Mouse (Mus musculus) embryonic facial prominence, embryonic 11.5 days (tissue): ENCODE data around the gene Gsdma3. TPM values are rescaled to one million over a fixed set of nuclear protein-coding genes. Genes with fewer than 3 reads are reported as not detected.
A peak's percentile ranks its signal among the peaks of the same experiment; 100 is the strongest.

Experiments
- ATAC-seq: fragments of 200-750 bp; cut with Nextera tagmentation; replicated peaks from 2 replicates; pipeline ENCODE4 v1.8.0; 2017; ENCODE audit warnings: low read depth; ENCODE audit not compliant: insufficient number of reproducible peaks, low FRiP score, low TSS enrichment
- DNase-seq: peaks from one replicate; pipeline ENCODE4 v3.0.0-alpha.2; 2015; ENCODE audit warnings: low spot score
- H3K27ac ChIP-seq: fragments of 300-500 bp; sonication (generic); replicated peaks from 2 replicates; pipeline ENCODE4 v1.5.1; 2014; ENCODE audit warnings: mild to moderate bottlenecking, low read depth, low read length, control low read depth
- H3K27me3 ChIP-seq: fragments of 300-500 bp; sonication (generic); 2 replicates; pipeline ENCODE4 v1.6.1; 2014; ENCODE audit warnings: mild to moderate bottlenecking, low read length, moderate library complexity, mixed read lengths; ENCODE audit not compliant: control insufficient read depth, insufficient read depth
- H3K36me3 ChIP-seq: fragments of 300-500 bp; sonication (generic); replicated peaks from 2 replicates; pipeline ENCODE4 v1.6.1; 2014; ENCODE audit warnings: low read depth, mild to moderate bottlenecking, low read length, moderate library complexity, mixed read lengths; ENCODE audit not compliant: control insufficient read depth, insufficient read depth
- H3K4me1 ChIP-seq: fragments of 300-500 bp; sonication (generic); 2 replicates; pipeline ENCODE4 v1.6.1; 2014; ENCODE audit warnings: low read length, mixed read lengths; ENCODE audit not compliant: control insufficient read depth, insufficient read depth
- H3K4me2 ChIP-seq: fragments of 300-500 bp; sonication (generic); 2 replicates; pipeline ENCODE4 v1.6.1; 2014; ENCODE audit warnings: low read depth, mild to moderate bottlenecking, control low read depth, low read length, moderate library complexity
- H3K4me3 ChIP-seq: fragments of 300-500 bp; sonication (generic); 2 replicates; pipeline ENCODE4 v1.5.1; 2014; ENCODE audit warnings: low read depth, low read length, control low read depth
- H3K9ac ChIP-seq: fragments of 300-500 bp; sonication (generic); replicated peaks from 2 replicates; pipeline ENCODE4 v1.6.1; 2014; ENCODE audit warnings: mild to moderate bottlenecking, control low read depth, low read length
- H3K9me3 ChIP-seq: fragments of 300-500 bp; sonication (generic); replicated peaks from 2 replicates; pipeline ENCODE4 v1.6.1; 2016; ENCODE audit warnings: mild to moderate bottlenecking, low read length, inconsistent platforms, mixed read lengths; ENCODE audit not compliant: control insufficient read depth
- WGBS: fragments of 180-500 bp; shearing (Covaris S2); extraction: QIAGEN DNeasy Blood & Tissue Kit; methylation state at CpG from one replicate; pipeline ENCODE4 v1.1.7; 2014; 5-methylcytosine and 5-hydroxymethylcytosine counted together
- polyA plus RNA-seq: library from polyadenylated mRNA; unstranded; fragments of >200 nt; fragmentation: Nextera tagmentation; extraction: Ambion mirVana; gene quantifications from 2 replicates; pipeline ENCODE4 v1.2.1, GENCODE M21; 2014

Gsdma3 gene
- polyA plus RNA-seq, 1 experiment from 2014 or later: not detected

- no peak overlapping the region for H3K27ac ChIP-seq
- H3K4me1 ChIP-seq: no peaks in the 10 kb centered on the region; the same call in 1 of the 2 replicates
- H3K9ac ChIP-seq: no peak overlapping the region
- ATAC-seq (no peak), DNase-seq (no peak)
- no peak overlapping the region for H3K4me3 ChIP-seq
- H3K9me3 ChIP-seq: no peaks in the 10 kb centered on the region
- H3K27me3 ChIP-seq: no peaks in the 10 kb centered on the region
- H3K36me3 ChIP-seq: no peaks in the 10 kb centered on the region
- 78% methylated on average over 8 of the region's 8 CpGs for WGBS
- H3K4me2 ChIP-seq: no peak overlapping the region
These were observed 36.9 kb upstream of the Gsdma3 start for GRCm38 (mm10) chr11:98589306-98589705.

GRCm38 (mm10) chr11:98590548-98591445, 35.4 kb upstream of the Gsdma3 start:
- H3K36me3 ChIP-seq: no peaks in the 10 kb centered on the region
- no peaks in the 10 kb centered on the region for H3K9me3 ChIP-seq
- 72% methylated on average over 19 of the region's 19 CpGs for WGBS
- no peaks in the 10 kb centered on the region for H3K27me3 ChIP-seq
- H3K9ac ChIP-seq: no peak overlapping the region
- no peak for ATAC-seq
- no peaks in the 10 kb centered on the region; the same call in 1 of the 2 replicates for H3K4me1 ChIP-seq
- H3K4me3 ChIP-seq: no peak overlapping the region
- no peak for DNase-seq
- no peak overlapping the region for H3K4me2 ChIP-seq
- H3K27ac ChIP-seq: no peak overlapping the region

GRCm38 (mm10) chr11:98595021-98595420, 31.1 kb upstream of the Gsdma3 start:
- WGBS: 80% methylated on average over 6 of the region's 6 CpGs
- no peak overlapping the region for H3K27ac ChIP-seq
- ATAC-seq (no peak), DNase-seq (no peak)
- H3K9ac ChIP-seq: no peak overlapping the region
- no peak overlapping the region for H3K4me3 ChIP-seq
- H3K27me3 ChIP-seq: peaks cover 6% of the 10 kb centered on the region; the same call in 1 of the 2 replicates
- no peaks in the 10 kb centered on the region for H3K9me3 ChIP-seq
- H3K4me1 ChIP-seq: no peaks in the 10 kb centered on the region
- no peak overlapping the region for H3K4me2 ChIP-seq
- no peaks in the 10 kb centered on the region for H3K36me3 ChIP-seq

GRCm38 (mm10) chr11:98595473-98595872, 30.7 kb upstream of the Gsdma3 start:
- no peak for ATAC-seq
- Histone ChIP-seq H3K27ac (no peak overlapping the region), H3K4me1 (no peaks in the 10 kb centered on the region), H3K36me3 (no peaks in the 10 kb centered on the region), H3K9me3 (no peaks in the 10 kb centered on the region), H3K4me2 (no peak overlapping the region), H3K9ac (no peak overlapping the region), H3K27me3 (peaks cover 6% of the 10 kb centered on the region; the same call in 1 of the 2 replicates), H3K4me3 (no peak overlapping the region)
- 80% methylated on average over 10 of the region's 10 CpGs for WGBS
- DNase-seq: no peak

- Histone ChIP-seq H3K9ac (no peak overlapping the region), H3K36me3 (no peaks in the 10 kb centered on the region), H3K9me3 (no peaks in the 10 kb centered on the region), H3K27ac (no peak overlapping the region), H3K4me1 (no peaks in the 10 kb centered on the region), H3K27me3 (peaks cover 6% of the 10 kb centered on the region; the same call in 1 of the 2 replicates), H3K4me2 (no peak overlapping the region), H3K4me3 (no peak overlapping the region)
- WGBS: 86% methylated on average over 3 of the region's 3 CpGs
- DNase-seq (no peak), ATAC-seq (no peak)
These were observed 30.2 kb upstream of the Gsdma3 start for GRCm38 (mm10) chr11:98595955-98596354.

- 42% methylated on average over 6 of the region's 6 CpGs for WGBS
These were observed 28.8 kb upstream of the Gsdma3 start for GRCm38 (mm10) chr11:98597363-98597762.

GRCm38 (mm10) chr11:98597991-98598390, 28.2 kb upstream of the Gsdma3 start, which contains the start of gene Lrrc3c:
Gene Lrrc3c (plus strand): TSS chr11:98598291.
- ATAC-seq (no peak), DNase-seq (no peak)
- peaks cover 6% of the 10 kb centered on the region; the same call in 1 of the 2 replicates for H3K27me3 ChIP-seq
- no peak within 1 kb of the TSS for H3K4me2 ChIP-seq
- no peak within 1 kb of the TSS for H3K9ac ChIP-seq
- H3K27ac ChIP-seq: no peak within 1 kb of the TSS
- 79% methylated on average over 8 of the region's 8 CpGs for WGBS
- no peaks in the 10 kb centered on the region for H3K36me3 ChIP-seq
- no peaks in the 10 kb centered on the region for H3K9me3 ChIP-seq
- no peak within 1 kb of the TSS for H3K4me3 ChIP-seq
- H3K4me1 ChIP-seq: no peaks in the 10 kb centered on the region

More at GRCm38 (mm10) chr11:98597363-98597762, 28.8 kb upstream of the Gsdma3 start:
- DNase-seq (peak; percentile 76), ATAC-seq (no peak)
- Histone ChIP-seq H3K4me2 (no peak overlapping the region), H3K4me3 (no peak overlapping the region), H3K9me3 (no peaks in the 10 kb centered on the region), H3K9ac (no peak overlapping the region), H3K36me3 (no peaks in the 10 kb centered on the region), H3K27ac (no peak overlapping the region), H3K4me1 (no peaks in the 10 kb centered on the region), H3K27me3 (peaks cover 6% of the 10 kb centered on the region; the same call in 1 of the 2 replicates)

- Histone ChIP-seq H3K9me3 (no peaks in the 10 kb centered on the region), H3K4me2 (no peak overlapping the region), H3K9ac (no peak overlapping the region), H3K4me3 (no peak overlapping the region), H3K36me3 (no peaks in the 10 kb centered on the region), H3K4me1 (no peaks in the 10 kb centered on the region), H3K27ac (no peak overlapping the region), H3K27me3 (peaks cover 6% of the 10 kb centered on the region; the same call in 1 of the 2 replicates)
- no peak for ATAC-seq
- DNase-seq: no peak
- WGBS: 67% methylated on average over 18 of the region's 18 CpGs
These were observed 27.3 kb upstream of the Gsdma3 start for GRCm38 (mm10) chr11:98598851-98599290.
